Mouse (Mus musculus): ENCODE measurements around the gene Gm9944. TPM values are rescaled to one million over a fixed set of nuclear protein-coding genes. Genes with fewer than 3 reads are reported as not detected.

Gm9944 gene
- polyA plus RNA-seq, 1 experiment from 2014 or later = not detected

- Histone ChIP-seq H3K36me3 (no peaks in the 10 kb centered on the region), H3K27me3 (no peaks in the 10 kb centered on the region), H3K4me1 (no peaks in the 10 kb centered on the region), H3K4me3 (no peak overlapping the region), H3K9ac (no peak overlapping the region), H3K27ac (no peak overlapping the region), H3K4me2 (replicated peaks) (no peak overlapping the region), H3K9me3 (replicated peaks) (peaks cover 27% of the 10 kb centered on the region)
- no peak for ATAC-seq (ENCODE audit: low FRiP score)
Measured at GRCm38 (mm10) chr4:144420644-144421043, 32.5 kb downstream of the Gm9944 start.

- H3K27me3 ChIP-seq = no peaks in the 10 kb centered on the region
- no peak for ATAC-seq (ENCODE audit: low FRiP score)
- H3K4me3 ChIP-seq = no peak within 1 kb of the TSS
- H3K9me3 ChIP-seq (replicated peaks) = 0 out of 2 replicates have a peak, but pooled peaks cover 14% of the 10 kb centered on the region
- 81% methylated on average over 9 of the region's 9 CpGs for WGBS
- H3K4me1 ChIP-seq = no peaks in the 10 kb centered on the region
- H3K27ac ChIP-seq = no peak within 1 kb of the TSS
- H3K9ac ChIP-seq = no peak within 1 kb of the TSS
- no peaks in the 10 kb centered on the region for H3K36me3 ChIP-seq
- H3K4me2 ChIP-seq (replicated peaks) = no peak within 1 kb of the TSS
Measured at GRCm38 (mm10) chr4:144408290-144408689, 44.8 kb downstream of the Gm9944 start, which contains the start of gene Pramef12. Gene Pramef12, minus strand, starts transcription at chr4:144408464.

GRCm38 (mm10) chr4:144406261-144406660 is 46.9 kb downstream of the Gm9944 start:
- Histone ChIP-seq H3K9me3 (replicated peaks) (0 out of 2 replicates have a peak, but pooled peaks cover 13% of the 10 kb centered on the region), H3K27ac (no peak overlapping the region), H3K4me1 (no peaks in the 10 kb centered on the region), H3K36me3 (no peaks in the 10 kb centered on the region), H3K4me3 (no peak overlapping the region), H3K27me3 (no peaks in the 10 kb centered on the region), H3K4me2 (replicated peaks) (no peak overlapping the region), H3K9ac (no peak overlapping the region)
- ATAC-seq (ENCODE audit: low FRiP score) = no peak
- 61% methylated on average over 3 of the region's 3 CpGs for WGBS

GRCm38 (mm10) chr4:144404456-144405086 is 48.5 kb downstream of the Gm9944 start:
- no peak overlapping the region for H3K27ac ChIP-seq
- H3K36me3 ChIP-seq = no peaks in the 10 kb centered on the region
- no peaks in the 10 kb centered on the region for H3K4me1 ChIP-seq
- 10% methylated on average over 17 of the region's 17 CpGs for WGBS
- no peaks in the 10 kb centered on the region for H3K27me3 ChIP-seq
- no peak for ATAC-seq (ENCODE audit: low FRiP score)
- H3K9me3 ChIP-seq (replicated peaks) = 0 out of 2 replicates have a peak, but pooled peaks cover 8% of the 10 kb centered on the region
- H3K4me3 ChIP-seq = peak overlapping the region; percentile 14; the same call in 1 of the 2 replicates
- peak overlapping the region; percentile 39 for H3K4me2 ChIP-seq (replicated peaks)
- H3K9ac ChIP-seq = no peak overlapping the region

Other genes with a start within 250 kb of the Gm9944 start
- not detected in 2 replicates for gene C87977, start 240.0 kb downstream of the Gm9944 start, polyA plus RNA-seq (2016; fragmentation: Nextera tagmentation; extraction: Ambion mirVana)
- gene Pramel5, start 172.8 kb downstream of the Gm9944 start, polyA plus RNA-seq (2016; fragmentation: Nextera tagmentation; extraction: Ambion mirVana) = not detected in 2 replicates
- not detected in 2 replicates for gene Gm13128, start 123.1 kb downstream of the Gm9944 start, polyA plus RNA-seq (2016; fragmentation: Nextera tagmentation; extraction: Ambion mirVana)
- gene Gm13119, start 95.4 kb downstream of the Gm9944 start, polyA plus RNA-seq (2016; fragmentation: Nextera tagmentation; extraction: Ambion mirVana) = not detected in 2 replicates
- not detected in 2 replicates for gene Pramef20, start 75.4 kb downstream of the Gm9944 start, polyA plus RNA-seq (2016; fragmentation: Nextera tagmentation; extraction: Ambion mirVana)
- gene Pramef12, start 44.9 kb downstream of the Gm9944 start, polyA plus RNA-seq (2016; fragmentation: Nextera tagmentation; extraction: Ambion mirVana) = 0.14 TPM in 1 of 2 replicates, not detected in the other
- gene 1700012P22Rik, start 14.5 kb downstream of the Gm9944 start, polyA plus RNA-seq (2016; fragmentation: Nextera tagmentation; extraction: Ambion mirVana) = 0.22 and 0.33 TPM in 2 replicates
- gene Aadacl3, start 10.4 kb upstream of the Gm9944 start, polyA plus RNA-seq (2016; fragmentation: Nextera tagmentation; extraction: Ambion mirVana) = not detected in 2 replicates
- gene 9430007A20Rik, start 66.5 kb upstream of the Gm9944 start, polyA plus RNA-seq (2016; fragmentation: Nextera tagmentation; extraction: Ambion mirVana) = not detected in 2 replicates
- gene Gm13124, start 111.8 kb upstream of the Gm9944 start, polyA plus RNA-seq (2016; fragmentation: Nextera tagmentation; extraction: Ambion mirVana) = not detected in 2 replicates
- not detected in 2 replicates for gene Aadacl4, start 160.4 kb upstream of the Gm9944 start, polyA plus RNA-seq (2016; fragmentation: Nextera tagmentation; extraction: Ambion mirVana)
- not detected in 2 replicates for gene Gm436, start 233.1 kb upstream of the Gm9944 start, polyA plus RNA-seq (2016; fragmentation: Nextera tagmentation; extraction: Ambion mirVana)